Mouse (Mus musculus): ENCODE measurements around the gene Gzf1. TPM values are rescaled to one million over a fixed set of nuclear protein-coding genes. Genes with fewer than 3 reads are reported as not detected.

Gene Gzf1
- polyA plus RNA-seq, 1 experiment, result 4.5 TPM

DNA sequence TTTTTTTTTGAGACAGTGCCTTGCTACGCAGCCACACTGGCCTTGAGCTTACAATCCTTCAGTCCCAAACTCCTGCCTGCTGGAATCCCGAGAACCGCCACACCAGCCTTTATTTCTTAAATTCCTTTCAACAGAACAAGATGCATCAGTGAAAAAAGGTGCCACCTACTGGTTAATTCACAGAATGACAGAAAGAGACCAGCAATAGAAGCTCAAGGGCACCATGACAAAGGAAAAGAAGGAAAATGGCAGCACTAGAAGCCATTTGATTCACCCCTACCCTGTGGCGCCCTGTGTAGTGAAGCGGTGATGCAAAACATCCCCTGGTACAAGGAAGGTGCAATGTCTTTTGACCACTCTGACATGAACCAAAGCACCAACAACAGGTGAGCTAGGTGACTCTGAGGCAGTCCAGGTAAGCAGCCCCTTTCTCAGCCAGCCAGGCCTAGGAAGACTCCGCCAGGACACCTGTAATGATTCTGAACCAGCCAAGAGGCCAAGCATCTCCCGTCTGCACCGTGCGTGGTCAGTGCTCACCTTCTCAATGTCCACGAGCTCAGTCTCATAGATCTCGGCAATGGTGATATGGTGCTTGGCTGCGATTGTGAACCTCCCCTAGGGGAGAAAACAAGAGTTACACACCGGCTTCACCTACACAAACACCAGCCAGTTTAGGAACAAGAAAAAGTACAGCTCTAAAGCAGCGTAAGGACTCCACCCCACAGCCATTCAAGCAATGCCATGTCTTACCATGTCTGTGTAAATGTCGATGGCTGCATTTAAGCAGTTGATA, 25.8 kb downstream of the Gzf1 start:
- no peak overlapping the region for H3K4me3 ChIP-seq (ENCODE audit: low read depth, low read length)
- no peak overlapping the region for H3K27ac ChIP-seq (ENCODE audit: insufficient read depth, low read depth, low read length)
- no peaks in the 10 kb centered on the region for H3K27me3 ChIP-seq (ENCODE audit: control insufficient read depth, insufficient read depth, low read length)
- WGBS, result 86% methylated on average over 15 of the region's 15 CpGs
- TF ChIP-seq POLR2A (IDR thresholded peaks at IDR 0.05; ENCODE audit: low read depth, low read length) (no peak), CTCF (IDR thresholded peaks at IDR 0.05; ENCODE audit: extremely low read depth, insufficient read length, insufficient replicate concordance, low read depth, low read length) (peak; percentile 39; the same call in 1 of the 2 replicates)
- no peaks in the 10 kb centered on the region for H3K36me3 ChIP-seq (ENCODE audit: control insufficient read depth, insufficient read depth, low read length)
- no peaks in the 10 kb centered on the region for H3K4me1 ChIP-seq (ENCODE audit: control insufficient read depth, insufficient read depth, insufficient read length, low read length)

DNA sequence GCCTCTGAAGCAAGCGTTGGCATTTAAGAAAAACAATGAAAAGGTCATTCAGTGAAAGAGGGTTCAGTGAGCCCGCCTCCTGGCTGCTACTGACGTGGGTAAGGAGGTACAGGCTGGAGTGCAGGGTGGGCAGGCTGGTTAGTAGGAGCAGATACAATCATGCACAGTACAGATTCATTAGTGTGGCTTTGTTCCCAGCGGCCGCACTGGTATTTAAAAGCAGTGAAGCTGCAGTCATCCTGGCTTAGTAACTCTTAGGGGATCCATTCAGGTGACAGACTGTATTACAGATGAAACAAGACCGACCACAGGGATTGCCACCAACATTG, 26.3 kb downstream of the Gzf1 start:
- TF ChIP-seq CTCF (IDR thresholded peaks at IDR 0.05; ENCODE audit: extremely low read depth, insufficient read length, insufficient replicate concordance, low read depth, low read length), result no peak
- TF ChIP-seq POLR2A (IDR thresholded peaks at IDR 0.05; ENCODE audit: low read depth, low read length), result no peak
- Histone ChIP-seq H3K27me3 (ENCODE audit: control insufficient read depth, insufficient read depth, low read length) (no peaks in the 10 kb centered on the region), H3K4me1 (ENCODE audit: control insufficient read depth, insufficient read depth, insufficient read length, low read length) (no peaks in the 10 kb centered on the region), H3K36me3 (ENCODE audit: control insufficient read depth, insufficient read depth, low read length) (no peaks in the 10 kb centered on the region), H3K27ac (ENCODE audit: insufficient read depth, low read depth, low read length) (no peak overlapping the region), H3K4me3 (ENCODE audit: low read depth, low read length) (no peak overlapping the region)
- 86% methylated on average over 6 of the region's 6 CpGs for WGBS

- 73% methylated on average over 3 of the region's 3 CpGs for WGBS
- H3K4me1 ChIP-seq (ENCODE audit: control insufficient read depth, insufficient read depth, insufficient read length, low read length), result no peaks in the 10 kb centered on the region
- no peak overlapping the region for H3K27ac ChIP-seq (ENCODE audit: insufficient read depth, low read depth, low read length)
- H3K36me3 ChIP-seq (ENCODE audit: control insufficient read depth, insufficient read depth, low read length), result no peaks in the 10 kb centered on the region
- H3K4me3 ChIP-seq (ENCODE audit: low read depth, low read length), result no peak overlapping the region
- TF ChIP-seq POLR2A (IDR thresholded peaks at IDR 0.05; ENCODE audit: low read depth, low read length) (no peak), CTCF (IDR thresholded peaks at IDR 0.05; ENCODE audit: extremely low read depth, insufficient read length, insufficient replicate concordance, low read depth, low read length) (no peak)
- H3K27me3 ChIP-seq (ENCODE audit: control insufficient read depth, insufficient read depth, low read length), result no peaks in the 10 kb centered on the region
These were observed 31.5 kb downstream of the Gzf1 start for GRCm38 (mm10) chr2:148712326-148712725.

DNA sequence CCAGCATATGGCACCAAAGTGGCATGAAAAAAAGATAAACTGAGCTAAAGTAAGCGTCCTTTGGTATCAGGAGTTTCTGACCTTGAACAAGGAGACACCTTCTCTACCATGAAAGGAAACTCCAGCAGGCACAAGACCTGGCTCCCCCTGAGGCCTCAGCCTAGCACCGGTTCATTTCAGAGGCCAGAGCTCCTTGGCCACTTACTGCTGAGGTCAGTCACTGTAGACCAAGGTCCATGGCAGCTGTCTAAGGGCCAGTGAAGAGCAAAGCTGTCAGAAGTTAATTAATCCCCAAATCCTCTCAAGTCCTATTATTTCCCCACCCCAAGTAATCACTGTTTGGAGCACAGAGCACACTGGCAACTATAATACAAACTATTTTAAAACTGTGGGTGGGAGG, 36.2 kb downstream of the Gzf1 start:
- TF ChIP-seq POLR2A (IDR thresholded peaks at IDR 0.05; ENCODE audit: low read depth, low read length), result no peak
- WGBS, result 72% methylated on average over 2 of the region's 2 CpGs
- Histone ChIP-seq H3K27ac (ENCODE audit: insufficient read depth, low read depth, low read length) (no peak overlapping the region), H3K4me1 (ENCODE audit: control insufficient read depth, insufficient read depth, insufficient read length, low read length) (no peaks in the 10 kb centered on the region), H3K27me3 (ENCODE audit: control insufficient read depth, insufficient read depth, low read length) (no peaks in the 10 kb centered on the region), H3K4me3 (ENCODE audit: low read depth, low read length) (no peak overlapping the region), H3K36me3 (ENCODE audit: control insufficient read depth, insufficient read depth, low read length) (no peaks in the 10 kb centered on the region)

- Histone ChIP-seq H3K36me3 (ENCODE audit: control insufficient read depth, insufficient read depth, low read length) (no peaks in the 10 kb centered on the region), H3K27ac (ENCODE audit: insufficient read depth, low read depth, low read length) (no peak overlapping the region), H3K4me3 (ENCODE audit: low read depth, low read length) (no peak overlapping the region), H3K4me1 (ENCODE audit: control insufficient read depth, insufficient read depth, insufficient read length, low read length) (no peaks in the 10 kb centered on the region), H3K27me3 (ENCODE audit: control insufficient read depth, insufficient read depth, low read length) (no peaks in the 10 kb centered on the region)
- 27% methylated on average over 2 of the region's 2 CpGs for WGBS
- TF ChIP-seq CTCF (IDR thresholded peaks at IDR 0.05; ENCODE audit: extremely low read depth, insufficient read length, insufficient replicate concordance, low read depth, low read length) (no peak), POLR2A (IDR thresholded peaks at IDR 0.05; ENCODE audit: low read depth, low read length) (no peak)
These were observed 38.6 kb downstream of the Gzf1 start for GRCm38 (mm10) chr2:148719271-148719995.

DNA sequence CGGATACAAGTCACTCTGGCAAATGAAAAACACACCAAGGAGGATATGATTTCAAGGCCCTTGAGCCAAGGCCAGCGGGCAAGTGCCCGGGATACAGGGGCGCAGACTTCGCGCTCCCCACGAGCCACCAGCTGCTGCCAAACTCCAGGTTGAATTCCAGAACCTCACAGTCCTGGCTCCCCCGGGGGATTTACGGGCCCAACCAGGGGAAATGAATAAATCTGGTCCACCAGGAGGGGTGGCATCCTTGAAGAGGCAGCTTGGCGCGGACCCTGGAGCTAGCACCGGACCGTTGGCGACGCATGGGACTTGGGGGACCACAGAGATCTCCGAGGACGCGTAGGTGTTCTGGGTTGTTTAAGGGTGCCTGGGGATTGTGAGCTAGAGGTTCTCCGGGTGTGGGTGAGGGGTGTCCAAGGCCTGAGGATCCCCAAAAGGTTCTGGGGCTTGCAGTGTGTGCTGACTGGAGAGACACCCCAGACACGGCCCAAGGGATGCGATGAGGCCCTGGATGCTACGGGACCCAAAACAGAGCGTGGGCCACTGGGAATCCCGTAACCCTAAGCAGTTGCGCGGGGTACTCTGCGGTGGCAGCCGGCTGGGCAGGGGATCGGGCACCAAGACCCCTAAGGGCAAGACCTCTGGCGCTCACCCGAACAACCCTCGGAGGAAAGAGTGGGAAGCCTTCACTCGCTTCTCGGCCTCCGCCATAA, 50.9 kb downstream of the Gzf1 start:
- peak overlapping the region; percentile 74 for H3K4me3 ChIP-seq (ENCODE audit: low read depth, low read length)
- 0 out of 2 replicates have a peak, but pooled peaks cover 3% of the 10 kb centered on the region for H3K4me1 ChIP-seq (ENCODE audit: control insufficient read depth, insufficient read depth, insufficient read length, low read length)
- WGBS, result 2% methylated on average over 35 of the region's 35 CpGs
- no peak overlapping the region for H3K27ac ChIP-seq (ENCODE audit: insufficient read depth, low read depth, low read length)
- TF ChIP-seq POLR2A (IDR thresholded peaks at IDR 0.05; ENCODE audit: low read depth, low read length) (no peak), CTCF (IDR thresholded peaks at IDR 0.05; ENCODE audit: extremely low read depth, insufficient read length, insufficient replicate concordance, low read depth, low read length) (no peak)
- H3K27me3 ChIP-seq (ENCODE audit: control insufficient read depth, insufficient read depth, low read length), result no peaks in the 10 kb centered on the region
- no peaks in the 10 kb centered on the region for H3K36me3 ChIP-seq (ENCODE audit: control insufficient read depth, insufficient read depth, low read length)

All from small intestine, adult 2 months (tissue).